Mouse (Mus musculus): ENCODE measurements at regions not wholly inside any gene's neighbourhood (a gene's known extent, or its start where the extent isn't known, plus 50 kb on each side); places are given as distances from the start of the nearest gene placed in this dataset.

DNA sequence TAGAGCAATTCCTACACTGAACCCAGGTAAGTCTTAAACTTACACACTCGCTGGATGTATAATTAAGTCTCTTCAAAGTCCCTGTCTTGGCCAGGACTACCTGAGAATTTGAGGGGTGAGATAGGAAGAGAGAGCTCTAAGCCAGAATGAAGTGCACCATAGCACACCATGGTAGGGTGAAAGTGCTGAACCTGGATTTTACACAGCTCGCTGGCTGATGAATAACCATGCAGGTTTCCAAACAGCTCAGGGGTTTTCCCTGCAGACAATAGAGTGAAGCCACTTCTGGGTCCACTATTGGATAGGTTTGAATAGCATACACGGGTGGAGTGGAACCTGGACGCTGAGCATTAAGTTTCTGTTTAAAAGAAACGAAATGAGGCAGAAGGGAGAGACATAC, 180.7 kb upstream of the Plxna2 start:
- H3K4me3 ChIP-seq, result no peak overlapping the region
- no peaks in the 10 kb centered on the region for H3K9me3 ChIP-seq (replicated peaks)
- H3K36me3 ChIP-seq, result no peaks in the 10 kb centered on the region
- no peak overlapping the region for H3K9ac ChIP-seq
- no peak for ATAC-seq (ENCODE audit: insufficient number of reproducible peaks, low FRiP score)
- 74% methylated on average over 5 of the region's 5 CpGs for WGBS
- no peaks in the 10 kb centered on the region for H3K4me1 ChIP-seq (replicated peaks)
- H3K27ac ChIP-seq (ENCODE audit: poor library complexity, severe bottlenecking), result no peak overlapping the region
- H3K27me3 ChIP-seq (replicated peaks), result no peaks in the 10 kb centered on the region
- H3K4me2 ChIP-seq, result no peak overlapping the region

- Histone ChIP-seq H3K9me3 (replicated peaks) (no peaks in the 10 kb centered on the region), H3K36me3 (no peaks in the 10 kb centered on the region), H3K4me2 (no peak overlapping the region), H3K27me3 (replicated peaks) (no peaks in the 10 kb centered on the region), H3K27ac (ENCODE audit: poor library complexity, severe bottlenecking) (no peak overlapping the region), H3K4me1 (replicated peaks) (no peaks in the 10 kb centered on the region), H3K9ac (no peak overlapping the region), H3K4me3 (no peak overlapping the region)
- WGBS, result 81% methylated on average over 3 of the region's 3 CpGs
- ATAC-seq (ENCODE audit: insufficient number of reproducible peaks, low FRiP score), result no peak
These were observed 183.0 kb upstream of the Plxna2 start for GRCm38 (mm10) chr1:194435060-194435459.

DNA sequence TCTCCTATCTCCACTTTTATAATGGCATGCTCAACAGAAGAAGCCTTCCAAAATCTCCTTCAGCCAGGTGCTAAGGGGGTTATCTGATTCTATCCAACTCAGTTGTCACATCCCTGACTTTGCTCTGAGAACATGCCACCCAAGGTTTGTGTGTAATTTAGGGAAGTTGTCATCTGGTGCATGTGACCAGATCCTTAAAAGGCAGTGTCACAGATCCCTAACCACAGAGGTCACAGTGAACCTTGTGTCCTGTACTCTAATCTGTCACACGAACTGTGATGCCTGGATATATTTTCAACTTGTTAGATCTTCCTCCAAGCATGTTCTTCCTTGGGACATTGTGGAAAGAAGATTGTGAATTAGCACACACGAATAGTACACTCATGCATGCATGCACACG, 189.4 kb upstream of the Plxna2 start:
- Histone ChIP-seq H3K36me3 (no peaks in the 10 kb centered on the region), H3K4me3 (no peak overlapping the region), H3K27me3 (replicated peaks) (no peaks in the 10 kb centered on the region), H3K27ac (ENCODE audit: poor library complexity, severe bottlenecking) (no peak overlapping the region), H3K4me2 (no peak overlapping the region), H3K4me1 (replicated peaks) (peaks cover 4% of the 10 kb centered on the region; the same call in 1 of the 2 replicates), H3K9me3 (replicated peaks) (no peaks in the 10 kb centered on the region), H3K9ac (no peak overlapping the region)
- ATAC-seq (ENCODE audit: insufficient number of reproducible peaks, low FRiP score), result no peak
- WGBS, result 70% methylated on average over 3 of the region's 3 CpGs

DNA sequence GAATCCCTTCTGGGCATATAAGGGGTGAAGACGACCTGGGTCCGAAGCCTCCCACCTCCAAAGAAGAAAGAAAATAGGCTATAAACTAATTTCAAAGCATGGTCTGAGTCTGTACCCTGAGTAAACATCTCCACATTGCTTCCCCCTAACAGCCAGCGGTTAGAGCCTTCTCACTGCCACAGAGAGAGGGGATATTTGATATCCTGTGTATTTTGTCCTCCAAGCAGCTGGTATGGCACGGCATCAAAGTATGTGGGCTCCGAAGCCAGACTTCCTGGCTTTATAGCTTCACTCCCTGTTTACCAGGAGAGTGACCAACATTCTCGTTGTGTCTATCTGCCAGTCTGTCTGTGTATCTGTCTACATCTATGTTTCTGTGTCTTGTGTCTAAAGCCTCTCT, 191.7 kb upstream of the Plxna2 start:
- no peak overlapping the region for H3K27ac ChIP-seq (ENCODE audit: poor library complexity, severe bottlenecking)
- no peaks in the 10 kb centered on the region for H3K27me3 ChIP-seq (replicated peaks)
- H3K9ac ChIP-seq, result no peak overlapping the region
- H3K36me3 ChIP-seq, result no peaks in the 10 kb centered on the region
- no peaks in the 10 kb centered on the region for H3K9me3 ChIP-seq (replicated peaks)
- H3K4me3 ChIP-seq, result no peak overlapping the region
- ATAC-seq (ENCODE audit: insufficient number of reproducible peaks, low FRiP score), result no peak
- H3K4me2 ChIP-seq, result no peak overlapping the region
- WGBS, result 74% methylated on average over 6 of the region's 6 CpGs
- H3K4me1 ChIP-seq (replicated peaks), result peaks cover 4% of the 10 kb centered on the region; the same call in 1 of the 2 replicates

- Histone ChIP-seq H3K9me3 (replicated peaks) (no peaks in the 10 kb centered on the region), H3K36me3 (no peaks in the 10 kb centered on the region), H3K4me3 (no peak overlapping the region), H3K4me2 (no peak overlapping the region), H3K27ac (ENCODE audit: poor library complexity, severe bottlenecking) (no peak overlapping the region), H3K9ac (no peak overlapping the region), H3K27me3 (replicated peaks) (no peaks in the 10 kb centered on the region), H3K4me1 (replicated peaks) (peaks cover 17% of the 10 kb centered on the region)
- 77% methylated on average over 2 of the region's 2 CpGs for WGBS
- ATAC-seq (ENCODE audit: insufficient number of reproducible peaks, low FRiP score), result no peak
These were observed 193.8 kb upstream of the Plxna2 start for GRCm38 (mm10) chr1:194424201-194424600.

DNA sequence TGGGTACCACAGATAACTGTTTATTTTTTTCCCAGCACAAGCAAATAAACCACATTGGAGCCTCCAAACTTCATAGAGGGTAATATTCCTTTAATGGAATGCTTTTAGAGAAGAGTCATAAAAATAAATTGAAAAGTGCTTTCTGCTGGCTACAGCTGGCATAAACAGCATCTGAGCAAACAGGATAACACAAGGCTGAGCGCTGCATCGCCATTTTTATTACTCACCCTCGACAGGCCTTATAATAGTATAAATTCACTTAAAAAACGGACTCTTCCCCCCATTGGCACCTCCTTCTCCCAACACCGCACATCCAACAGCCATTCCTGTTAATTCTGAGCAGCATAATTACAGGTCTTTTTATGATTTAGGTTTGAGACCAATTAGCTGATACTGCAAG, 205.8 kb upstream of the Plxna2 start:
- Histone ChIP-seq H3K9ac (no peak overlapping the region), H3K4me3 (no peak overlapping the region), H3K27me3 (replicated peaks) (0 out of 2 replicates have a peak, but pooled peaks cover 6% of the 10 kb centered on the region), H3K36me3 (no peaks in the 10 kb centered on the region), H3K4me1 (replicated peaks) (no peaks in the 10 kb centered on the region), H3K4me2 (no peak overlapping the region), H3K9me3 (replicated peaks) (no peaks in the 10 kb centered on the region), H3K27ac (ENCODE audit: poor library complexity, severe bottlenecking) (no peak overlapping the region)
- 79% methylated on average over 5 of the region's 5 CpGs for WGBS
- ATAC-seq (ENCODE audit: insufficient number of reproducible peaks, low FRiP score), result no peak

DNA sequence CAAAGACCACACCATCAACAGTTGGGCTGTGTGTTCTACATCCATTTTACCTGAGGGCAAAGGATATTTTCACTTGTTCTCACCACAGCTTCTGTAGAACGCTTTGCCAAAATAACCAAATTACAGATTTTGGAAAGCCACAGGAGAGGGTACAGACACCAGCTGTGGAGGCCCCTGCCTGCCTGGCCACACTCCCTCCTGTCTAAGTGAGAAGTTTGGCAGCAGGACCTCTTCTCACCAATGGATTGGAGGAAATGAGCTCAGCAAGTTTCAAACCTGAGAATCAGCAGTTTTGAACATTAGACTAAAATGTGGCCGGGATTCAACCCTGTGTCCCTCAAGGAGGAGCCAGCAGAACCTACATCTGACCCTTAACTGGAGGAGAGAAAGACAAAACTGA, 206.2 kb upstream of the Plxna2 start:
- H3K9me3 ChIP-seq (replicated peaks), result no peaks in the 10 kb centered on the region
- H3K27me3 ChIP-seq (replicated peaks), result 0 out of 2 replicates have a peak, but pooled peaks cover 6% of the 10 kb centered on the region
- no peak overlapping the region for H3K9ac ChIP-seq
- no peak overlapping the region for H3K27ac ChIP-seq (ENCODE audit: poor library complexity, severe bottlenecking)
- no peak for ATAC-seq (ENCODE audit: insufficient number of reproducible peaks, low FRiP score)
- no peaks in the 10 kb centered on the region for H3K36me3 ChIP-seq
- WGBS, result 68% methylated on average over 2 of the region's 2 CpGs
- no peak overlapping the region for H3K4me3 ChIP-seq
- H3K4me2 ChIP-seq, result no peak overlapping the region
- H3K4me1 ChIP-seq (replicated peaks), result no peaks in the 10 kb centered on the region

GRCm38 (mm10) chr1:194399281-194399680, 218.7 kb upstream of the Plxna2 start:
- Histone ChIP-seq H3K27ac (ENCODE audit: poor library complexity, severe bottlenecking) (no peak overlapping the region), H3K4me2 (no peak overlapping the region), H3K4me3 (no peak overlapping the region), H3K36me3 (no peaks in the 10 kb centered on the region), H3K9ac (no peak overlapping the region), H3K9me3 (replicated peaks) (no peaks in the 10 kb centered on the region), H3K4me1 (replicated peaks) (no peaks in the 10 kb centered on the region), H3K27me3 (replicated peaks) (no peaks in the 10 kb centered on the region)
- no peak for ATAC-seq (ENCODE audit: insufficient number of reproducible peaks, low FRiP score)

GRCm38 (mm10) chr1:194396754-194397460, 221.1 kb upstream of the Plxna2 start:
- Histone ChIP-seq H3K27ac (ENCODE audit: poor library complexity, severe bottlenecking) (no peak overlapping the region), H3K4me2 (no peak overlapping the region), H3K9ac (no peak overlapping the region), H3K4me3 (no peak overlapping the region), H3K36me3 (no peaks in the 10 kb centered on the region), H3K9me3 (replicated peaks) (no peaks in the 10 kb centered on the region), H3K4me1 (replicated peaks) (no peaks in the 10 kb centered on the region), H3K27me3 (replicated peaks) (no peaks in the 10 kb centered on the region)
- ATAC-seq (ENCODE audit: insufficient number of reproducible peaks, low FRiP score), result no peak
- 74% methylated on average over 4 of the region's 4 CpGs for WGBS

DNA sequence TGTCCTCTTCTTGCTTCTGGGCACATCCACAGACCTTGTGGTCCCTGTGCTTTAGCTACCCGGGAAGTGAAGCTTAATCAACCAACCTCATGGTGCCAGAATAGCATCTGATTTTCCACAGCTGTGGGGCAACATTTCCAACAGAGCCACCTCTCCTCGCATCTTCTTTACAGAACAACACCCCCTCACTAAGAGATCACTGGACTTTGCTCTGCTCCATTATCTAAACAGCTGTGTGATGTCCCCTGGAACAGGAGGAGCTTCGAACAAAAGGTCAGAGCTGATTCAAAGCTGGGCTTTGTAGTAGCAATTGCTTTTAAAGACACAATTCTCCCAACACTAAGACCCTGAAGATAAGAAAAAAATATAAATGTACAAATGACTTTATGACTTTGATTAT, 224.3 kb upstream of the Plxna2 start:
- no peaks in the 10 kb centered on the region for H3K9me3 ChIP-seq (replicated peaks)
- no peak overlapping the region for H3K27ac ChIP-seq (ENCODE audit: poor library complexity, severe bottlenecking)
- H3K4me1 ChIP-seq (replicated peaks), result no peaks in the 10 kb centered on the region
- ATAC-seq (ENCODE audit: insufficient number of reproducible peaks, low FRiP score), result no peak
- 62% methylated on average over 3 of the region's 3 CpGs for WGBS
- H3K4me3 ChIP-seq, result no peak overlapping the region
- H3K4me2 ChIP-seq, result no peak overlapping the region
- no peaks in the 10 kb centered on the region for H3K27me3 ChIP-seq (replicated peaks)
- H3K36me3 ChIP-seq, result no peaks in the 10 kb centered on the region
- H3K9ac ChIP-seq, result no peak overlapping the region

DNA sequence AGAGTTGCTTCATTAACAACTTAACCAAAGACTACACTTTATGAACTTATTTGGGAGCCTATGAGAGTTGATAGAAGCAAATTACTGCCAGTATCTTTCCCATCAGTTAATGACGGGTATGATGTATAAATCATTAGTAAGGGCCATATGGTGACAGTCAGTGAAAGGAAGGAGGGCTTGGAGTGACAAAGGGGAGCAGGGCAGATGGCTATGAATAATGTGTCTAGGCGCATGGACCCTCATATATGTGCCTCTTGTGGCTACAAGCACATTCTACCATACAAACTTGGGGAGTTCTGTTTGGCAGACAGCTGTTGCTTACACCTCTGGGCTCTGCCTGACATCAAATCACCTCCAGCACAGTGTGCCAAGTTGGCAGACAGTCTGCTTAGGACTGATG, 227.8 kb upstream of the Plxna2 start:
- no peaks in the 10 kb centered on the region for H3K4me1 ChIP-seq (replicated peaks)
- H3K27ac ChIP-seq (ENCODE audit: poor library complexity, severe bottlenecking), result no peak overlapping the region
- H3K36me3 ChIP-seq, result no peaks in the 10 kb centered on the region
- H3K27me3 ChIP-seq (replicated peaks), result no peaks in the 10 kb centered on the region
- no peak overlapping the region for H3K9ac ChIP-seq
- whole genome bisulfite sequencing, result 80% methylated on average over 2 of the region's 2 CpGs
- H3K9me3 ChIP-seq (replicated peaks), result no peaks in the 10 kb centered on the region
- no peak overlapping the region for H3K4me2 ChIP-seq
- no peak for ATAC-seq (ENCODE audit: insufficient number of reproducible peaks, low FRiP score)
- H3K4me3 ChIP-seq, result no peak overlapping the region

- Histone ChIP-seq H3K9ac (no peak overlapping the region), H3K27ac (ENCODE audit: poor library complexity, severe bottlenecking) (no peak overlapping the region), H3K4me3 (no peak overlapping the region), H3K4me1 (replicated peaks) (no peaks in the 10 kb centered on the region), H3K36me3 (no peaks in the 10 kb centered on the region), H3K4me2 (no peak overlapping the region), H3K27me3 (replicated peaks) (no peaks in the 10 kb centered on the region), H3K9me3 (replicated peaks) (no peaks in the 10 kb centered on the region)
- no peak for ATAC-seq (ENCODE audit: insufficient number of reproducible peaks, low FRiP score)
- WGBS, result 65% methylated on average over 1 of the region's 1 CpGs
These were observed 239.9 kb upstream of the Plxna2 start for GRCm38 (mm10) chr1:194378135-194378534.
